ENCODE assay signal across 9 mouse cellular contexts in the genomic region with DNA sequence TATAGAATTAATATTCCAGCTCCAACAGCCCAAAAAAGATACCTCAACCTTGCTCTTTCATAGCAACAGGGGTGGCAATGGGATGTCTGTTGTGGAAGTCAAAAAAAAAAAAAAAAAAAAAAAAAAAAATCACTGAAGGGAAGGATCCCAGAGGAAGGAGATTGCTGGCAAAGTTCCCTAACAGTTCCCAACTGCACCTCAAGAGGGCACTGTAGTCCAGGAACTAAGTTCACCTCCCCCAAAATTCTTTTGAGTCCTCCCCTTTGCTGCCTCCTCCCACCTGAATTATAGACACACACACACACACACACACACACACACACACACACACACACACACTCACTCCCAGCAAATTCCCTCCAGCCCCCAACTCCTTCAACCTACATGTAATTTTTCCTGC. TPM values are rescaled to one million over a fixed set of nuclear protein-coding genes. Genes with fewer than 3 reads are reported as not detected.
A peak's percentile ranks its signal among the peaks of the same experiment; 100 is the strongest.
DNase-seq lines count a peak whose midpoint lies in the region; ATAC-seq and TF ChIP-seq lines count a peak whose summit lies in the region.
"Had no signal": no experiment of that assay in that cellular context is flagged by ENCODE, and none has a peak within 500 bp of the region (broad histone marks: within the 10 kb centered on the region; RNA-seq: fewer than 3 reads in every experiment).

No protein-coding gene starts in this region.

- H3K4me2 ChIP-seq in hindbrain, embryonic 13.5 days = no peak overlapping the region
- H3K4me2 ChIP-seq: embryonic facial prominence, embryonic 15.5 days had no signal

- H3K27me3 ChIP-seq in hindbrain, embryonic 10.5 days (ENCODE audit: insufficient read depth, poor library complexity, severe bottlenecking) = peaks cover 13% of the 10 kb centered on the region; the same call in 1 of the 2 replicates
- peaks cover 20% of the 10 kb centered on the region; the same call in 1 of the 2 replicates for H3K27me3 ChIP-seq in hindbrain, embryonic 13.5 days

- 0 out of 2 replicates have a peak, but pooled peaks have one; percentile 25 for TF ChIP-seq CTCF in olfactory bulb, adult 2 months (IDR thresholded peaks at IDR 0.05; ENCODE audit: insufficient read depth, low read depth, low read length)

- TF ChIP-seq POLR2A in olfactory bulb, adult 2 months (IDR thresholded peaks at IDR 0.05; ENCODE audit: insufficient read depth, low read depth, low read length) = no peak

- H3K4me3 ChIP-seq in hindbrain, embryonic 10.5 days = peak overlapping the region; percentile 18; the same call in 1 of the 2 replicates
- H3K4me3 ChIP-seq in hindbrain, embryonic 13.5 days = no peak overlapping the region
- H3K4me3 ChIP-seq in olfactory bulb, adult 2 months (ENCODE audit: insufficient read depth, low read depth, low read length) = no peak overlapping the region
- H3K4me3 ChIP-seq: embryonic facial prominence, embryonic 15.5 days had no signal

- H3K9me3 ChIP-seq in hindbrain, embryonic 10.5 days = no peaks in the 10 kb centered on the region
- no peaks in the 10 kb centered on the region for H3K9me3 ChIP-seq in hindbrain, embryonic 13.5 days
- H3K9me3 ChIP-seq: embryonic facial prominence, embryonic 15.5 days had no signal

- H3K9ac ChIP-seq in hindbrain, embryonic 13.5 days = no peak overlapping the region
- H3K9ac ChIP-seq: embryonic facial prominence, embryonic 15.5 days had no signal

- H3K4me1 ChIP-seq in hindbrain, embryonic 10.5 days (replicated peaks) = peaks cover 43% of the 10 kb centered on the region
- H3K4me1 ChIP-seq in hindbrain, embryonic 13.5 days (replicated peaks) = peaks cover 13% of the 10 kb centered on the region
- peaks cover 4% of the 10 kb centered on the region for H3K4me1 ChIP-seq in olfactory bulb, adult 2 months (ENCODE audit: control insufficient read depth, insufficient read depth, low read length)

- intact Hi-C loops in left cerebral cortex, postnatal 4 days (cut with DNase I) = no loop called here

- no peak for ATAC-seq in hindbrain, embryonic 13.5 days (ENCODE audit: low FRiP score)
- peak; percentile 37 to 48; a peak in 1 of 4 replicates for ATAC-seq in hematopoietic stem cell, adult 5-6 weeks (replicated peaks in 1 of 2; ENCODE audit: insufficient read depth in 1 of 2, low FRiP score in 2 of 2, low TSS enrichment in 1 of 2, low read depth in 1 of 2, poor library complexity in 2 of 2, severe bottlenecking in 2 of 2)

- H3K36me3 ChIP-seq in hindbrain, embryonic 10.5 days = no peaks in the 10 kb centered on the region
- H3K36me3 ChIP-seq in hindbrain, embryonic 13.5 days = no peaks in the 10 kb centered on the region
- H3K36me3 ChIP-seq: embryonic facial prominence, embryonic 15.5 days had no signal

- peak overlapping the region; percentile 81; the same call in 1 of the 2 replicates for H3K27ac ChIP-seq in hindbrain, embryonic 10.5 days
- H3K27ac ChIP-seq in hindbrain, embryonic 13.5 days = no peak overlapping the region
- no peak overlapping the region for H3K27ac ChIP-seq in olfactory bulb, adult 2 months (ENCODE audit: insufficient read depth, low read depth, low read length)
- H3K27ac ChIP-seq: embryonic facial prominence, embryonic 15.5 days had no signal

- peak; percentile 84 for DNase-seq in hindbrain, embryonic 10.5 days (ENCODE audit: low spot score)
- DNase-seq in adrenal gland, adult 2 months = peak; percentile 76
- peak; percentile 69 for DNase-seq in embryo, embryonic 11.5 days (ENCODE audit: low read depth, low spot score)
- peak; percentile 76 for DNase-seq in left cerebral cortex, postnatal 4 days
- DNase-seq in thymus, postnatal 14 days = peak; percentile 64

RNA-seq across cellular contexts. Expression of a gene that starts 4.3 kb away (rescaled TPM):
- polyA plus RNA-seq in hindbrain, embryonic 10.5 days (2016; fragmentation: Nextera tagmentation; extraction: Ambion mirVana) = 0.05 and 0.13 TPM in 2 replicates
- 0.06 and 0.08 TPM in 2 replicates for polyA plus RNA-seq in hindbrain, embryonic 13.5 days (2015; fragmentation: Nextera tagmentation; extraction: Ambion mirVana)
- not detected for total RNA-seq in adrenal gland, adult 2 months (2021)
- polyA plus RNA-seq in adrenal gland, adult 2 months (2012; rRNA removed) = 0.01 TPM in 2 replicates
- 0.35 and 0.50 TPM in 2 replicates for total RNA-seq in hematopoietic stem cell, adult 5-6 weeks (2017)
- under 1 TPM; 0.30 to 0.74 TPM for total RNA-seq in left cerebral cortex, postnatal 4 days (2021)
- polyA plus RNA-seq in olfactory bulb, adult 2 months (2012; ENCODE audit: insufficient read depth, insufficient read length, low replicate concordance, missing spikeins) = not detected in 2 replicates

RNA-seq across cellular contexts. Expression of a gene that starts 21.2 kb away (rescaled TPM):
- 56.1 and 70.9 TPM in 2 replicates for polyA plus RNA-seq in hindbrain, embryonic 10.5 days (2016; fragmentation: Nextera tagmentation; extraction: Ambion mirVana)
- 82.2 and 85.1 TPM in 2 replicates for polyA plus RNA-seq in hindbrain, embryonic 13.5 days (2015; fragmentation: Nextera tagmentation; extraction: Ambion mirVana)
- total RNA-seq in adrenal gland, adult 2 months (2021) = 10 to 100 TPM; 23.0 to 31.7 TPM
- polyA plus RNA-seq in adrenal gland, adult 2 months (2012; rRNA removed) = 46.9 and 48.7 TPM in 2 replicates
- 22.0 and 22.1 TPM in 2 replicates for total RNA-seq in hematopoietic stem cell, adult 5-6 weeks (2017)
- total RNA-seq in left cerebral cortex, postnatal 4 days (2021) = 10 to 100 TPM; 33.7 to 37.6 TPM
- not detected in 2 replicates for polyA plus RNA-seq in olfactory bulb, adult 2 months (2012; ENCODE audit: insufficient read depth, insufficient read length, low replicate concordance, missing spikeins)

RNA-seq across cellular contexts. Expression of a gene that starts 37.2 kb away (rescaled TPM):
- polyA plus RNA-seq in hindbrain, embryonic 10.5 days (2016; fragmentation: Nextera tagmentation; extraction: Ambion mirVana) = 14.7 and 14.9 TPM in 2 replicates
- 17.9 and 19.5 TPM in 2 replicates for polyA plus RNA-seq in hindbrain, embryonic 13.5 days (2015; fragmentation: Nextera tagmentation; extraction: Ambion mirVana)
- 10 to 100 TPM; 25.4 to 31.0 TPM for total RNA-seq in adrenal gland, adult 2 months (2021)
- polyA plus RNA-seq in adrenal gland, adult 2 months (2012; rRNA removed) = 37.1 and 38.0 TPM in 2 replicates
- total RNA-seq in hematopoietic stem cell, adult 5-6 weeks (2017) = 13.4 and 16.3 TPM in 2 replicates
- 10 to 100 TPM; 56.5 to 63.6 TPM for total RNA-seq in left cerebral cortex, postnatal 4 days (2021)
- not detected in 2 replicates for polyA plus RNA-seq in olfactory bulb, adult 2 months (2012; ENCODE audit: insufficient read depth, insufficient read length, low replicate concordance, missing spikeins)

RNA-seq across cellular contexts. Expression of a gene that starts 51.9 kb away (rescaled TPM):
- polyA plus RNA-seq in hindbrain, embryonic 10.5 days (2016; fragmentation: Nextera tagmentation; extraction: Ambion mirVana) = 1.3 and 4.5 TPM in 2 replicates
- polyA plus RNA-seq in hindbrain, embryonic 13.5 days (2015; fragmentation: Nextera tagmentation; extraction: Ambion mirVana) = not detected in 2 replicates
- total RNA-seq in adrenal gland, adult 2 months (2021) = not detected
- not detected in 2 replicates for polyA plus RNA-seq in adrenal gland, adult 2 months (2012; rRNA removed)
- total RNA-seq in hematopoietic stem cell, adult 5-6 weeks (2017) = not detected in 2 replicates
- total RNA-seq in left cerebral cortex, postnatal 4 days (2021) = not detected
- polyA plus RNA-seq in olfactory bulb, adult 2 months (2012; ENCODE audit: insufficient read depth, insufficient read length, low replicate concordance, missing spikeins) = not detected in 2 replicates
- polyA plus RNA-seq: embryonic facial prominence, embryonic 15.5 days had no signal

RNA-seq across cellular contexts. Expression of a gene that starts 52.2 kb away (rescaled TPM):
- 387 and 460 TPM in 2 replicates for polyA plus RNA-seq in hindbrain, embryonic 10.5 days (2016; fragmentation: Nextera tagmentation; extraction: Ambion mirVana)
- 529 and 536 TPM in 2 replicates for polyA plus RNA-seq in hindbrain, embryonic 13.5 days (2015; fragmentation: Nextera tagmentation; extraction: Ambion mirVana)
- 100 to 1,000 TPM; 553 to 611 TPM for total RNA-seq in adrenal gland, adult 2 months (2021)
- polyA plus RNA-seq in adrenal gland, adult 2 months (2012; rRNA removed) = 1,578 and 1,712 TPM in 2 replicates
- total RNA-seq in hematopoietic stem cell, adult 5-6 weeks (2017) = 147 and 171 TPM in 2 replicates
- 1,000 to 10,000 TPM; 1,140 to 1,206 TPM for total RNA-seq in left cerebral cortex, postnatal 4 days (2021)
- not detected in 2 replicates for polyA plus RNA-seq in olfactory bulb, adult 2 months (2012; ENCODE audit: insufficient read depth, insufficient read length, low replicate concordance, missing spikeins)
